Mouse (Mus musculus): Measurements from ENCODE around the gene Trim80.
"Not testable (repeated sequence)": the region's sequence is repeated elsewhere in the genome, so short reads cannot be mapped to it uniquely, and the experiment has no call there.

Trim80 gene

DNA sequence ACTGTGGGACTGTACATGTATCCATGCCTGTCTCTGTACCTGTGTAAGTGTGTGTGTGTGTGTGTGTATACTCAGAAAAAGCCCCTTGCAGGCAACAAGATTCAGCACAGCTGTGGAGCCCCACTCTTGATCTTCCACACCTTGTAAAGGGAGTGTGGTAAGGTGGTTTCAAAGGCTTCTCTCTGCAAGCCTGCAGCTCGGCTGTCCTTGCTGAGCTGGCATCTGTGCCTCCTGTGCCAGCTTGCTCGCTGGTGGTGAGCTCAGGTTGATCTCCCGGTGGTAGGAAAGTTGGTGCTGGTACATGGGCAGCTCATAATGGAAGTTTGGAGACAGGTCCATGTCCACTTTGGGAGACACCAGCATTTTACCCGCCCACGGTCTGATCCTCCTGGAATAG is 21.5 kb downstream of the Trim80 start:
- no peak for DNase-seq (ENCODE audit: low read depth, low spot score)

DNA sequence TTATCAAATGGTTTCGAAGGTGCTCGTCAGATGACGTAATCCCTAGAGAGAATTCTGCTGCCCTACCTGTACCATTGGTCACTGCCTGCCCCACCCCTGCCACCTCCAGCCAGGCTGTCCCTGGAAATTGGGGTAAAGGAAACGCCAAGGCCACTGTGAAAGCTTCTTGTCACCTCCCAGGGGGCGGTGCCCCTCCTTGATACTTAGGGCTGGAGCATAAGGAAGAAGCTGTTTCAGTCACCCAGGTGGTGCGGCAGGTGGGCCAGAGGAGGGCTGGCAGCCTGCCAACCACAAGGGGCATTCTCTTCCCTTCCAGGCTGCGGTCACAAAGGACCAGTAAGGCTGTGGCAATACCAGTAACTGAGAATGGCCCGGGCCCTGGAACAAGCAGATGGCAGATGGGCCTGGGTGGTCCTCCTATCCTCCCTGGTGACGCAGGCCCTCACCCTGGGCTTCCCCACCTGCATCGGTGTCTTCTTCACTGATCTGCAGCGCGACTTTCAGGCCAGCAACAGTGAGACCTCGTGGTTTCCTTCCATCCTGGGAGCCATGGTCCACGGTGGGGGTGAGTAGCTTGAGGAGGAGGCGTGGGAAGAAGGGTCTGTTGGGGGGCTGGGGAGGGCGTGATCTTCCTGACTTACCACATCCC is 22.0 kb downstream of the Trim80 start, which contains the start of gene Slc16a5:
Slc16a5 (plus strand) TSS at position 232 of the 649 bp plus-strand sequence.
- DNase-seq (ENCODE audit: low read depth, low spot score): no peak

DNA sequence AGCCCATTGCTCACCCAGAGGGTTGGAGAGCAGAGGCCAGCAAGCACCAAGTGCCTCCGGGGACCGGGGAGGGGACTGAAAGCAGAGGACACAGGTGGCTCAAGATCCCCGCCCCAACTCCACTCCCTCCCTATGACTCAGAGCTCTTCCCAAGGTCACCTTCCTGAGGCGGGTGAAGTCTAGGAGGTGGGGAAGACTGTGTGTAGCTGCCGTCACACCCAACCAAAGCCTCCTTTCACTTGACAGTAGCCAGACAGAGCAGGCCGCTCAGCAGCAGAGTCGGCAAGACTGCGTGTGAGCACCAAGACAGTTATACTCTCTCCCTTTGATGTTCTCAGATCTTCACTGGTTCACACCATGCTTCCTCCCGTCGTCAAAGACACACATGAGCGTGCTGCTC is 23.1 kb downstream of the Trim80 start:
- DNase-seq (ENCODE audit: low read depth, low spot score): no peak

DNA sequence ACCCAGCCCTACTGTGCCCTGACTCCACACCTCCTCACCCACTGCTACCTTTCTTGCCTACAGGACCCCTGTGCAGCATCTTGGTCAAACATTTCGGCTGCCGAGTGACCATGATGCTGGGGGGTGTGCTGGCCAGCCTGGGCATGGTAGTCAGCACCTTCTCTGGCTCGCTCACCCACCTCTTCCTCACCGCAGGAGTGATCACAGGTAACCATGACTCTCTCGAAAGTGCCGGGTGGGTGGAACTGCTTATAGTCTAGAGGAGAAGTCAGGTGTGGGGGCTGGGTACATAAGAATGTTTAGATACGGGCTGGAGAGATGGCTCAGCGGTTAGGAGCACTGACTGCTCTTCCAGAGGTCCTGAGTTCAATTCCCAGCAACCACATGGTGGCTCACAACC is 24.5 kb downstream of the Trim80 start:
- no peak for DNase-seq (ENCODE audit: low read depth, low spot score)

DNA sequence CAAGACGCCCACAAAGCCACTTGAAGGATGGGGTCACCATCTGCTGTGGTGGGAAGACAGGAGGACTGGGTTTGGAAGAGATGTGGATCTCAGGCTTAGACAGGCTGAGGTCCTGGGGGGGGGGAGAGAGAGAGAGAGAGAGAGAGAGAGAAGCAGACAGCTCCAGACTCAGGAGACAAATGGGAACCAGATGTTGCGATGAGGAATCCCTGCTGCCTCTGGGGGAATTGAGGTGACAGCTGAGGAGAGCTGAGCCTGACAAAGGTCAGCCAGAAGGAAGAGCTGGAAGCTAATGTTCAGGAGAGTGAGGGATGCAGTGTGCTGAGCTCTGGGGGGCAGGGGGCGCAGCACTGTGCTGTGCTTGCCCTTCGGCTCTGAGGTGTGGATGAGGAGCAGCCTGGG is 26.9 kb downstream of the Trim80 start:
- peak; percentile 65 for DNase-seq (ENCODE audit: low read depth, low spot score)

DNA sequence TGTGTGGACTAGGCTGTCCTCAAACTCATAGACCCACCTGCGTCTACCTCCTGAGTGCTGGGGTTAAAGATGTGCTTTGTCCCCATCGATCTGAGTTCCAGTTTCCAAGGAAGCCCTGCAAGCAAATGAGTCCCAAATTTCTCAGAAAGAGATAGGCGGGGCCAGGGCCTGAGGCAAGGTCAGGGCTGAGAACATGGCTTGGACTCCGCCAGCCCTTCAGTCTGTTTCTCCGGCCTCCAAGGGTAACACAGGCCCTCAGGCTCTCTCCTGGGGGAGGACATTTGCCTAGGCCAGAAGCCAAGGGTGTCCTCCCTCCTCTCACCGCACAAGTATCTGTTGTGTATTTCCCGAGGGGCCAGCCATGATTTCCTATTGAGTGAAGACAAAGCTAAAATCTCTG is 31.8 kb downstream of the Trim80 start:
- DNase-seq (ENCODE audit: low read depth, low spot score): no peak

DNA sequence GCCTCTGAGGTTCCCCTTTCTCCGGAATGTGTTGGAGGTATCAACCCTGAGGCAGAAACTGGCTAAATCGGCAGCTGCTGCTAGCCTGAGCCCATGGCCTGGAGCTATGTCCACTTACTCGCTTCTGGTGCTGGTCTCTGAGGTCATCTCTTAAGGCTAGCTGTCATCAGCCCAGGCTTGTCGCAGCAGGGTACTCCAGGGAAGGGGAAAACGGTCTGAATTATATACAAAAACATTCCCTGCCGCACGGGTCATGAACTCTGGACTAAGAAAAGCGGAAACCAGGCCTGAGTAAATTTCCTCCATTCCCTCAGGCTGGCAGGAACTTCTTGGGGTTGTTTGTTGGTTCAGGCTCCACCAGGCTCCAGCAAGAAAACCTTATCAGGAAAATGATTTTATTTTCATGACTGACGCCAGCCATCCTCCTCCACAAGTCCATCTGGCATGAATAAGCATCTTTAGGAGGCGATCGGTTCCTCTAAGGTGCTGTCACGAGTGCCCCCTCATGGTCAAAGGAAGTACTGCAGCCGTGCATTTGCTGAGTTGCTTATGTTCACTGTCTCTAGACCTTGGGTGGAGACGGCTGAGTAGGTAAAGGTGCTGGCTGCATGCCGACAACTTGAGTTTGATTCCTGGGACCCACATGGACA is 33.4 kb downstream of the Trim80 start:
- DNase-seq (ENCODE audit: low read depth, low spot score): peak; percentile 95

DNA sequence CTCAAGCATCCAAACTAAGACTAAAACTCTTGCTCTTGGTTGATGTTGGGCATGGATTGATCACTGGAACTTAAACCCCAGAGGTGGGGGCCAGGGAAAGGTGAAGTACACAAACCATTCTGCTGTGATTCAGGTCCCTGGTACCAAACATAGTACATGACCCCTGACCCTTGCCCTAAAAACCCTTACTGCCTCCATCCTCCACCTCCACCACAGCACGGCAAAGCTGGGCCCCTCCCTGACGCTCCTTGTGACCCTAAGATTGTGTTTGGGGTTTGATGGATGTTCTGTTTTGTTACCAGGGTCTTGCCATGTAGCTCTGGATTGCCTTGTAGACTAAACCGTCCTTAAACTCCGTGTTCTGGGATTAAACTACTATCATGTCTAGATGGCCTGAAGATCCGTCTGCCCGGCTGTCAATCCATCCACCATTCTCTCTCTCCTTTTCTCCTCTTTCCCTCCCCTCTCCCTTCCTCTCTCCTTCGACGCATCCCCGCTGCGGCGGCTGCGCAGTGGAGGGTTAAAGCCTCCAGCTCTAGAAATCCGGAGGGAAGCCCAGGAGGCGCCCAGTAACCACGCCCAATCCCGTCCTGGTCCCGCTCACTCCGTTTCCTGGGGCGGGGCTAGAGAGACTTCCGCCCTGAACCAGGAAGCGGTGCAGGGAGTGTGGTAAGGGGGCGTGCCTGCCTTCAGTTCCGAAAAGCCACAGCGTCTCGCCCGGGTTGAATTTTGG is 34.8 kb downstream of the Trim80 start, which contains the start of gene Armc7:
Armc7 (plus strand) TSS at position 643 of the 733 bp plus-strand sequence.
- DNase-seq (ENCODE audit: low read depth, low spot score): peak; percentile 94

DNA sequence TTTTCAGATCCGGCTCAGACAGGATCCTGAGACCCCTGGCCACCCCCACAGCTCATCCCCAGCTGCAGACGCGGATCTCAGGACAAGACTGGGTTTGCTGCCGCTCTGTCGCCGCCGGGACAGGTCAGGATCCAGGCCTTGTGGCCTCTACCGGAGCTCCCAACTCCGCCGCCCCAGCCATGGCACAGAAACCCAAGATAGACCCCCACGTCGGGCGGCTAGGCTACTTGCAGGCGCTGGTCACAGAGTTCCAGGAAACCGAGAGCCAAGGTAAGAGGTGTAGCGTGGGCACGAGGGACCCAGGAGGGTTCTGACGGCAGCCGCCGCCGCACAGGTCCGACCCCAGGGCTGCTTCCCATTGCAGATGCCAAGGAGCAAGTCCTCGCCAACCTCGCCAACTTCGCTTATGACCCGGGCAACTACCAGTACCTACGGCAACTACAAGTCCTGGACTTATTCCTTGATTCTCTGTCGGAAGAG is 35.5 kb downstream of the Trim80 start:
- DNase-seq (ENCODE audit: low read depth, low spot score): no peak

DNA sequence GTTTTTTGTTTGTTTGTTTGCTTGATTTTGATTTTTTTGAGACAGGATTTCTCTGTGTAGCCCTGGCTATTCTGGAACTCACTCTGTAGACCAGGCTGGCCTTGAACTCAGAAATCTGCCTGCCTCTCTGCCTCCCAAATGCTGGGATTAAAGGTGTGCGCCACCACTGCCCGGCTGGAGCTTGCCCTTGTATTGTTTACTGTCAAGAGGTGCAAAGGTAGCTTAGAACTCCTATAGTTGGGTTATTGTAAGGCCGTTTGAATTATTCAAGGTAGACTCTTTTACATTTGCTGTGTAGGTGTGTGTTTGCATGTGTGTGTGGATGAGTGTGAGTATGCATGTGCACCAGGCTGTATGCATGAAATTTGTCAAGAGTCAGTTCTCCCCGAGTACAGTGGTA is 36.3 kb downstream of the Trim80 start:
- not testable (repeated sequence) for DNase-seq (ENCODE audit: low read depth, low spot score)

DNA sequence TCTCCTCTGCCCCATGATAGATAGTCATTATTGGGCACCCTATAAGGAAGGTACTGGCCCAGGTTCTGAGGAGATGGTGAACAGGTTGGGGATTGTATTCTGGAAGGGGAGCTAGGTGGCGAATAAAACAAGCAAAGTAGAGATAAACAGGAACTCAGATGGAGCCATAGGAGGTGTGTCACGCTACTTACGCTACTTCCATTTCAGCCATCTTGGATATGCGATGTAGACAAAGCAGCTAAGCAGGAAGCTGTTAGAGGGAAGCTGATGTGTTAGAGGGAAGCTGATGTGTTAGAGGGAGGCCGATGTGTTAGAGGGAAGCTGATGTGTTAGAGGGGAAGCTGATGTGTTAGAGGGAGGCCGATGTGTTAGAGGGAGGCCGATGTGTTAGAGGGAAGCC is 37.0 kb downstream of the Trim80 start:
- DNase-seq (ENCODE audit: low read depth, low spot score): not testable (repeated sequence)

DNA sequence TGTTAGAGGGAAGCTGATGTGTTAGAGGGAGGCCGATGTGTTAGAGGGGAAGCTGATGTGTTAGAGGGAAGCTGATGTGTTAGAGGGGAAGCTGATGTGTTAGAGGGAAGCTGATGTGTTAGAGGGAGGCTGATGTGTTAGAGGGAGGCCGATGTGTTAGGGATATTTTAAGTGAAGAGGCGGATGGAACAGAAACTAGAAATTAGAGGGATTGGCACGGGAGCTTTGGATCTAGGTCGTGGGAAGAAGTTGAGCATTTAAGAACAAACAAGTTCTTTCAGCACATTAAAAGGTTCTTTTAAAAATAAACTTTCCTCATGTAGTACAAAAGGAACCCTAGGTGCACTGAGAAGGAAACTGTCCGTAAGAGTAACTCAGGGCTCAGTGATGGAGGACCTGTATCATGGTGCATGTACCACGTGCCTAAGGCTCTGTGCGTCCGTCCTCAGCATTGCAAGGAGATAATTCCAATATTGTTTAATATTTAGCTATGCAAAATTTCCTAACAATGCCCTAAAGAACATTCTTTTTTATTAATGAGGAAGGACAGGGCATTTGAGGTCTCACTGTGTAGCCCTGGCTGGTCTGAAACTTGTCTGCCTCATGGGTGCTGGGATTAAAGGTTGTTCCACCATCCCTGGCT is 38.1 kb downstream of the Trim80 start:
- DNase-seq (ENCODE audit: low read depth, low spot score): no peak

DNA sequence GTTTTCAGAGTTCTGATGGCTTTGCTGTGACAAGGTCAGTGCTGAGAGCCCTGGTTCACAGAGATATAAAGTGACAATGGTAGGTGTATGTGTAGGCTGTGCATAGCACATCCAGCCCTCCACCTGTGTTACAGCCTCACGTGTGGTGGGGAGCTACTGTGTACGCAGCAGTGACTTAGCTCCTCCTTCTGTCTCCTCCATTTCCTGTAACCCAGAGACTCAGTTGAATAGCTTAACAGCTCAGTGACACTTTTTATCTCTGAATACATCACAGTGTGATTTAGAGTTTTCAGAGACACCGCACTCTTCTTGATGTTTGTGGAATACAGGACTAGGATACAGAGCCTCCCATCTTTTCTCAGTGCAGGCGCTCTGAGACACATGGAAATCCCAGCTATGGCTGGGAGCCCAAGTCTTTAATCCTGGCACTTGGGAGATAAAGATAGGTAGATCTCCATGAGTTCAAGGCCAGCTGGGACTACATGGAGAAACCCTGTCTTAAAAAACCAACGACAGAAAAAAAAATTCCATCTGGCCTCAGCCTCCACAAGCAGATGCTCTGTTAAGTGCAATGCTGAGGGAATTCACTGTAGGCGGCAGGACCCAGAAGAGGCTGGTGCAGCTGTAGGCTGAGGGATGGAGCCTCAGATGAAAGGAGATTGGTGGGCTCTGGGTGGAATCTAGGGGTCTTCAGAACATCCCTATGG is 41.4 kb downstream of the Trim80 start:
- no peak for DNase-seq (ENCODE audit: low read depth, low spot score)

DNA sequence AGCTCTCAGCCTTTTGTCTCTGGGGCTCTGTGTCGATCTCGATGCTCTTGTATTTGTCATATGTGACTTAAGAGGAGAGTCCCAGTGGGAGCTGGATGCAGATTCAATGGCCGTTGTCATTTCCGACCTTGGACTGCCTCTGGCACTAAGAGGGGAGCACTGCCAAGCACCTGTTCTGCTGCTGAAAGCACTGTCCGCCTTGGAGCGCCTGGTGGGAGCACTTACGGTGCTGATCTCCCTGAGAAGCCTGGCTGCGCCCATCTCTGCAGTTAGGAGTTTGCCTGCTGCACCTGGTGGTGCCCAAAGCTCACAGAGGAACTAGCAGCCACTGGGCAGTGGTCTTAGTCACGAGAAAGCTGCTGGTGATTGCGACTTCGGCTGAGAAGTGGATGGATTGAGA is 42.9 kb downstream of the Trim80 start:
- DNase-seq (ENCODE audit: low read depth, low spot score): no peak

DNA sequence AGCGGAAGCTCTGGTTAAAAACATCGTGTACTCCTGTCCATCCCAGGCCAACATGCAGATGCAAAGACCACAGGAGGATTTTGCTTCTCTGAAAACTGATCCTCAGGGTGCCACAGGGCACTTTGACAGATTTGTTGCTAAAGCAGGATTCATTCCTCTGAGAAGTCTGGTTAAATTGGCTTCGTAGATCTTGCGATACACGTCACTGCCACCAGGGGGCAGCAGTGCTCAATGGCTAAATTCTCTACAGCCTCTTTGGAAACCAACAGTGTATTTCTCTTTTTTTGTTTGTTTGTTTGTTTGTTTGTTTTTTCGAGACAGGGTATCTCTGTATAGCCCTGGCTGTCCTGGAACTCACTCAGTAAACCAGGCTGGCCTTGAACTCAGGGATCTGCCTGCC is 43.4 kb downstream of the Trim80 start:
- DNase-seq (ENCODE audit: low read depth, low spot score): peak; percentile 75

DNA sequence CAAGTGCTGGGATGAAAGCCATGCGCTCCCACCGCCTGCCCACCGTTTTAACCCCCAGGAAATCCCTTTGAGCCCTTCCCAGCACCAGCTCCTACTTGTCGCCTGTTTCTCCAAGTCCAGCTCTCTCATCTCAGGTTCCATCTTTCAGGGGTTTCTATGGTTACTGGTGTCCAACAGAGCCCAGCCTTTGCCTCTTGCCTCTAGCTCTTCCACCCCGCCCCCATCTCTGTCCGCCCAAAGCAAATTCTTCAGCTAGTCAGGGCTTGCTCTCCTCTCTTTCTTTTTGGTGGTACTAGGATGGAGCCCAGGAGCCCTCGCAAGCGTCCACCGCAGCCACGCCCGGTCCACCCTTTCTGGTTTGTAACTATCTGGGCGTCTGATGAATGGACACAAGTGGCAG is 44.8 kb downstream of the Trim80 start:
- peak; percentile 58 for DNase-seq (ENCODE audit: low read depth, low spot score)

DNA sequence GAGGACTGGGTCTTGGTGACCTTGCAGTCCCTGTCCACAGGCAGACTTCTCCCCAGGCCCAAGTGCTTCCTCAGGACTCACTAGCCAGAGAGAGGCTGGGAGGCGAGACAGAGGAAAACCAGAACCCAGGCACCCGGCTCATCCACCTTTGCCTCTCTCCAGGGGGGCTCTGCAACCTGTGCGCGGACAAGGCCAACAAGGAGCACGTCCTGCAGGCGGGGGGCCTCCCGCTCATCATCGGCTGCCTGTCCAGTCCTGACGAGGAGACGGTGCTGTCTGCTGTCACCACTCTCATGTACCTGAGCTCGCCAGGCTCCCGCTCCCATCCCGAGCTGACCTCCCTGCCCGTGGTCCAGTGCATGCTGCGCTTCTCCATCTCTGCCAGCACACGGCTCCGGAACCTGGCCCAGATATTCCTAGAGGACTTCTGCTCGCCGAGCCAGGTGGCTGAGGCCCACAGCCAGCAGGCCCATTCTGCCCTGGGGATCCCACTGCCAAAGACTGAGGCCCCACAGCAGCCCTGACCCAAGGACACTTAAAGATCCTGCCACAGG is 48.3 kb downstream of the Trim80 start:
- no peak for DNase-seq (ENCODE audit: low read depth, low spot score)

DNA sequence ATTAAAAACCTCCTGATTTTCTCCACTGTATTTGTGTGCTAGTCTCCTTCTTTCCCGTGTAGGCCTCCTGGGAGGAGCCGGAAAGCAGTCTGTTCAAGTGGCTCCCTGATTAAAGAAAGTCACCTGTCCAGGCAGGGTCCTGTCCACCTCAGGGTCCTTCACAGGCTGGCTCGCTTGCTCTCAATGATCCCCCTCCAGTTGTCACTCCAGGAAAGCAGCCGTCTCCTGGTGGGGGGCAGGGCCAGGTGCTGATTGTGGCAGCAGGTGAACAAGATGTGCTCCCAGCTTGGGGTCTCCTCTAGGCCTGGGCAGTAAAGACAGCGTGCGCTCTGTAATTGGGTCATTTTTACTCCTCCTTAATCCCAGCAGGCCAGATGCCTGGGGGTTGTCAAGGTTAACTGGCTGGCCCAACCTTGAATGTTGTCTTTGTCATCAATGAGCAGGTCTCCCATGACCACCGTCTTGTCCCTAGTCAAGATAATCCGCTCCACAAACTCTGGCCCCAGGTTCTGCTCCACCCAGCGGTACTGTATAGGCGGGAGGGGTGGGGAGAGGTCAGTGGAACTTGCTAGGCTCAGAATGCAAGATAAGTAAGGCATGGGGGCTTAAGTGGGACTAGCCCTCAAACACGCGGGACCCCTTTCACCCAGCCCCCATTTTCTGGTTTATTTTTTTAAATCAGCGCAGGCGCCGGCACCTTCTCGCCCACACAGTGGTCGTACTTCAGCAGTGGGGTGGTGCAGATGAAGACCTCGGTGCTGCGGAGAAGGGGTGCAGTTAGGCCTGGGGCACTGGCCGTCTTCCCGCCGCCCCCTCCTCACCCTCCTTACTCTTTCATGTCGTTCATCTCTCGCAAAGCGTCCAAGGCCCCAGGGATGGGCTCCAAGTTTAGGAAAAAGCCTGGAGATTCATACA is 50.4 kb downstream of the Trim80 start:
- no peak for DNase-seq (ENCODE audit: low read depth, low spot score)

DNA sequence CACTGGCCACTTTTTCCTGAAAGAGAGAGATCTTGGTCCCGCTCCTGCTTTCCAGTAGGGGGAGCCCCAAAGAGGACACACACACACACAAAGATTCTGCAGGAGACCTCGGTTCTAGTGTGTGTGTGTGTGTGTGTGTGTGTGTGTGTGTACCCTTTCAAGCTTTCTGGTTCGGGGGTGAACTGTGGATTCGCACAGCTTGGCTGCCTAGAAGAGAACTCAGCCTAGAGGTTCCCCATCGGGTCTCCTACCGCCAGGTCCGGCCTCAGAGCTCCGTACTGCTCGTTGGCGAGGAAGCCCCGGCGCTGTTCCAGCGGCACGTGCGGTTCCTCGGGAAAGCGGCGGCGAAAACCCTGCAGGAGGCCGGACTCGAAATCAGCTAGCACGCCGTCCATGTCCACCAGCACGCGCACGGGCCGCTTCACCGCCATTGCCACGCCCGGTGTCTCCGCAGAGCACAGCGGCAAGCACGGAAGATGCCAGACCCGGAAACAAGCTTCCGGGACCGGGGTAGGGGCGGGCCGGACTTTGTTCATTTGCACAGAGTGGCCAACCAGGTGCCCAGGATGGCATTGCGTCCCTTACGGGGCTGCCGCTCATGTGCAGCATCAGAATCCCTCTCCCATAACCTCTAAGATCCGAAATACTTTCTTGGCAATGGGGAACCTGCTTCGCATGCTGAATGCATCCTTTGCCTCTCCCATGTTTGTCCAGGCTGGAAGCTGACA is 51.2 kb downstream of the Trim80 start, which contains the start of gene Nt5c:
Nt5c (minus strand) TSS at position 507 of the 728 bp plus-strand sequence.
- peak; percentile 62 for DNase-seq (ENCODE audit: low read depth, low spot score)
